8 mouse cellular contexts compared by ENCODE assay signal in genomic region chr2:150909429-150910039, GRCm38 (mm10). TPM values are rescaled to one million over a fixed set of nuclear protein-coding genes. Genes with fewer than 3 reads are reported as not detected.
A peak's percentile ranks its signal among the peaks of the same experiment; 100 is the strongest.
DNase-seq lines count a peak whose midpoint lies in the region; ATAC-seq and TF ChIP-seq lines count a peak whose summit lies in the region.

No protein-coding gene starts in this region.

- peak; percentile 74 for ATAC-seq in cerebellum, adult (ENCODE audit: insufficient number of reproducible peaks, low FRiP score, low TSS enrichment)
- ATAC-seq in forebrain, embryonic 14.5 days = peak; percentile 94
- ATAC-seq in neutrophil, adult 5-6 weeks (ENCODE audit: extremely low read depth, insufficient number of reproducible peaks, low FRiP score, poor library complexity, severe bottlenecking) = peak; percentile 89

- peak overlapping the region; percentile 58 for H3K4me2 ChIP-seq in forebrain, embryonic 14.5 days (ENCODE audit: low read length)

- intact Hi-C loops in heart, postnatal 25 days (cut with DNase I) = loop anchor here (5.0 kb wide), 1 partner anchor 302 kb away; the partner anchor contains the start of gene Apmap

- WGBS in forebrain, embryonic 14.5 days = 0% methylated on average over 35 of the region's 35 CpGs
- under 1% methylated on average over 35 of the region's 35 CpGs for WGBS in lung, adult 2 months

- peak overlapping the region; percentile 84 for H3K4me3 ChIP-seq in ES-Bruce4 (ENCODE audit: low read depth, low read length)
- H3K4me3 ChIP-seq in forebrain, embryonic 14.5 days (ENCODE audit: low read depth, low read length) = peak overlapping the region; percentile 65
- peak overlapping the region; percentile 97 for H3K4me3 ChIP-seq in lung, adult 2 months (replicated peaks; ENCODE audit: extremely low read depth, low read depth, low read length)

- no peaks in the 10 kb centered on the region for H3K27me3 ChIP-seq in ES-Bruce4 (ENCODE audit: control insufficient read depth, insufficient read depth, low read length, poor library complexity, severe bottlenecking)
- H3K27me3 ChIP-seq in forebrain, embryonic 14.5 days (replicated peaks; ENCODE audit: control insufficient read depth, insufficient read depth, low read length) = no peaks in the 10 kb centered on the region

- H3K9ac ChIP-seq in ES-Bruce4 (ENCODE audit: low read depth, poor library complexity, severe bottlenecking) = peak overlapping the region; percentile 73
- peak overlapping the region; percentile 74 for H3K9ac ChIP-seq in forebrain, embryonic 14.5 days (ENCODE audit: low read length)

- peak; percentile 99 for DNase-seq in forebrain, embryonic 14.5 days (ENCODE audit: low spot score)
- DNase-seq in heart, postnatal 25 days (ENCODE audit: low spot score) = peak; percentile 87
- peak; percentile 73 to 90 for DNase-seq in layer of hippocampus, adult 18-20 months (ENCODE audit: low spot score in 2 of 2)
- peak; percentile 96 for DNase-seq in lung, adult 2 months
- peak; percentile 91 to 92 for DNase-seq in thymus, adult 18-20 months

- TF ChIP-seq POLR2A in ES-Bruce4 (IDR thresholded peaks at IDR 0.05; ENCODE audit: insufficient read depth, low read length) = no peak
- peak; percentile 7; the same call in 1 of the 2 replicates for TF ChIP-seq POLR2A in lung, adult 2 months (IDR thresholded peaks at IDR 0.05; ENCODE audit: borderline replicate concordance, extremely low read depth, low read depth, low read length)

- H3K4me1 ChIP-seq in ES-Bruce4 (ENCODE audit: control insufficient read depth, insufficient read depth, low read length) = no peaks in the 10 kb centered on the region
- H3K4me1 ChIP-seq in forebrain, embryonic 14.5 days (ENCODE audit: control insufficient read depth, insufficient read depth, low read length) = no peaks in the 10 kb centered on the region
- no peaks in the 10 kb centered on the region for H3K4me1 ChIP-seq in lung, adult 2 months (ENCODE audit: control insufficient read depth, insufficient read depth, low read length)

- no peak for TF ChIP-seq CTCF in ES-Bruce4 (IDR thresholded peaks at IDR 0.05; ENCODE audit: low read depth, low read length)
- no peak for TF ChIP-seq CTCF in lung, adult 2 months (IDR thresholded peaks at IDR 0.05; ENCODE audit: insufficient read depth, low read length)

- H3K9me3 ChIP-seq in ES-Bruce4 (replicated peaks; ENCODE audit: control insufficient read depth, insufficient read depth, low read length, poor library complexity, severe bottlenecking) = no peaks in the 10 kb centered on the region
- H3K9me3 ChIP-seq in forebrain, embryonic 14.5 days (replicated peaks; ENCODE audit: control insufficient read depth, low read length) = no peaks in the 10 kb centered on the region

- H3K27ac ChIP-seq in ES-Bruce4 (ENCODE audit: insufficient read depth, low read length) = peak overlapping the region; percentile 78
- H3K27ac ChIP-seq in forebrain, embryonic 14.5 days (ENCODE audit: low read depth, low read length) = peak overlapping the region; percentile 84

- no peak for TF ChIP-seq EP300 in ES-Bruce4 (IDR thresholded peaks at IDR 0.05; ENCODE audit: insufficient read depth, low read depth, low read length)

- no peaks in the 10 kb centered on the region for H3K36me3 ChIP-seq in ES-Bruce4 (ENCODE audit: control insufficient read depth, insufficient read depth, low read length, poor library complexity, severe bottlenecking)
- no peaks in the 10 kb centered on the region for H3K36me3 ChIP-seq in forebrain, embryonic 14.5 days (ENCODE audit: control insufficient read depth, insufficient read depth, low read length)

RNA-seq across cellular contexts. Expression of gene Gins1, which starts 4.3 kb away (rescaled TPM):
- polyA plus RNA-seq in ES-Bruce4 (2011; ENCODE audit: insufficient read depth, insufficient read length, low read depth, missing spikeins) = 47.0 and 53.0 TPM in 2 replicates
- 36.8 and 50.3 TPM in 2 replicates for polyA plus RNA-seq in forebrain, embryonic 14.5 days (2014; fragmentation: Nextera tagmentation; extraction: Ambion mirVana)
- total RNA-seq in heart, postnatal 25 days (2021) = 1 to 10 TPM; 2.3 to 3.0 TPM
- 1 to 10 TPM; 1.6 to 2.7 TPM for total RNA-seq in layer of hippocampus, adult 18-20 months (2021)
- polyA plus RNA-seq in lung, adult 2 months (2012; rRNA removed) = 0.39 and 0.49 TPM in 2 replicates
- 4.2 and 6.1 TPM in 2 replicates for total RNA-seq in neutrophil, adult 5-6 weeks (2017)

RNA-seq across cellular contexts. Expression of gene Abhd12, which starts 5.0 kb away (rescaled TPM):
- 31.3 and 35.8 TPM in 2 replicates for polyA plus RNA-seq in ES-Bruce4 (2011; ENCODE audit: insufficient read depth, insufficient read length, low read depth, missing spikeins)
- polyA plus RNA-seq in forebrain, embryonic 14.5 days (2014; fragmentation: Nextera tagmentation; extraction: Ambion mirVana) = 89.8 and 100 TPM in 2 replicates
- total RNA-seq in heart, postnatal 25 days (2021) = 10 to 100 TPM; 42.5 to 44.5 TPM
- 100 to 1,000 TPM; 324 to 341 TPM for total RNA-seq in layer of hippocampus, adult 18-20 months (2021)
- polyA plus RNA-seq in lung, adult 2 months (2012; rRNA removed) = 59.1 and 60.0 TPM in 2 replicates
- 55.6 and 59.3 TPM in 2 replicates for total RNA-seq in neutrophil, adult 5-6 weeks (2017)

Comparison
In these comparisons a context has a peak if more than half of its experiments do, and no peak if none do; other contexts are left out.
1. Peak in every context shown above with its lines: DNase-seq, ATAC-seq, H3K4me3 ChIP-seq and H3K27ac ChIP-seq.